Mouse (Mus musculus) testis, postnatal 14 days (tissue): ENCODE measurements around the gene Olfr715b.
"Not testable (repeated sequence)": the region's sequence is repeated elsewhere in the genome, so short reads cannot be mapped to it uniquely, and the experiment has no call there.

ENCODE experiments used
- DNase-seq: peaks from one replicate; pipeline ENCODE4 v3.0.0; 2021; ENCODE audit warnings: low spot score

Gene Olfr715b

DNA sequence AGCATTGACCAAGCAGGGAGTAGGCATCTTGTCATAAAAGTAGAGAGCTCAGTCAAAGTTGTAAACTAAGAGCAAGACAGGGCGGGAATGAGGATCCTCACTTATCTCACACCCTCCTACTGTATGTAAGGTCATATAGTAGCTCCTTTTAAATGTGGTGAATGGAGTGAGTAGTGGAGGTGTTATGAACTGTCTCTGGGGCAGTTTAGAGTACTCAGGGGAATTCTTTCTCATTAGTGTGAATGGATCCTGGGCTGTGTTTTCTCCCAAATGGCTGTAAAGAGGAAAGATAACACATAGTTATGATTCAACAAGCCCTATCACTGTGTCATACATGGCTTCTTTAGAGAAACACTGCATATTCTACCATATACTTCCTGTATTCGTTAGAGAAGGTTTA lies at the start of gene Olfr715b:
Gene Olfr715b (minus strand): TSS at position 101 of the 400 bp plus-strand sequence.
- not testable (repeated sequence) for DNase-seq

DNA sequence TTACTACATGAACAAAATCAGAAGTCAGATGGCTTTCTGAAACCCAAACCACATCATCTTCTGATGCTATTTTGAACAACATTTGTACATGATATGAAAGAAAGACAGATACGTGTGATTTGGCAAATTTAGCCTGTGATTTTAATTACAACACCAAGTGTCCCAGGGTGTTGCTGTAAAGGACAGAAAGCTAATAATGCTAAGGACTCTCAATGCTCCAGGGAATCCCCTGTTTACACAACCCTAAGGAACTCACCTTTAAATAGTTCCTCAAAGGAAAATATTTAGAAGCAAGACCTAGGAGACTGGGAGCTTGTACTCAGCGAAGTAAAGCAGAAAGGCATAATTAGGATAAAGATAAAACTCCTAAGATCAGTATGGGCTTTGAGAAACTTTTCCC lies 27.9 kb upstream of the Olfr715b start, which contains the start of gene Olfr716:
Gene Olfr716 (plus strand): TSS at position 301 of the 400 bp plus-strand sequence.
- DNase-seq = not testable (repeated sequence)

DNA sequence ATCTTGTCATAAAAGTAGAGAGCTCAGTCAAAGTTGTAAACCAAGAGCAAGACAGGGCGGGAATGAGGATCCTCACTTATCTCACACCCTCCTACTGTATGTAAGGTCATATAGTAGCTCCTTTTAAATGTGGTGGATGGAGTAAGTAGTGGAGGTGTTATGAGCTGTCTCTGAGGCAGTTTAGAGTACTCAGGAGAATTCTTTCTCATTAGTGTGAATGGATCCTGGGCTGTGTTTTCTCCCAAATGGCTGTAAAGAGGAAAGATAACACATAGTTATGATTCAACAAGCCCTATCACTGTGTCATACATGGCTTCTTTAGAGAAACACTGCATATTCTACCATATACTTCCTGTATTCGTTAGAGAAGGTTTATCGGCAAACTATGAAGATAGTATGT lies 20.8 kb upstream of the Olfr715b start, which contains the start of gene Olfr715:
Gene Olfr715 (minus strand): TSS at position 101 of the 400 bp plus-strand sequence.
- not testable (repeated sequence) for DNase-seq

DNA sequence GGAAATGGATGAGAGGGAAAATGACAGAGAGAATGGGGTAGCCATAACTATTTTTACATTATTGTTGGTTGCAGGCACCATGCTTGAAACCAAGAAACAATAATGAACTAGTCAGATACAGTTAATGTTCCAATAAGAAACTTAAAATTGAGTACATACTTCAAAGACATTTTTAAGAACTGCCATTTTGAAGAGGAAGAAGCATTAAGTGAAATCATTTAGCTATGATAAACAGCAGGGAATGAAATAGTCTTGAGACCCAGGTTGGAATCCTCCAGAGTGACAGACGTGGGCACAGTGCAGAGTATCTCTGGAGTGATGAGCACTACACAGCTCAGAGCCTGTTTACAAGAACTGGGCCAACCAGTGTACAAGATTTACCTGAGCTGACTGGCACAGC lies 17.2 kb downstream of the Olfr715b start, which contains the start of gene Olfr17:
Gene Olfr17 (plus strand): TSS at position 301 of the 400 bp plus-strand sequence.
- no peak for DNase-seq

DNA sequence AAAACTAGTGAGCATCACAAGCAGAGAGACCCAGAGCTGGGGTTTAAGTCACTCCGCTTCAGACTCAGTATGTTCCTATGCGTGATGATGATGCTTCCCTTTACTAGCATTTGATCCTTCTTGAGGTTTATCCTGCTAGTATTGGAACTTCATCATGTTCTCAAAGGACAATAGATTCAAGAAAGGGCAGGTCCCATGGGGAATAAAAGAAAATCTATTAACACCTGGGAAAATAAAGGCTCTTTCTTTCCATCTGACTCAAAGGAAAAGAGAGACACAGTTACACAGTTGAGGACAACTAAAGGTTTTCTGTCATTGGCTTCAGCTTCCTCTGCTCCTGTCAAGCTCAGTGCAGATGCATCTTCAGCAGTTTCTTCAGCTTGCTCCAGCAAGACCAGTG lies 39.5 kb downstream of the Olfr715b start, which contains the start of gene Olfr714:
Gene Olfr714 (plus strand): TSS at position 301 of the 400 bp plus-strand sequence.
- no peak for DNase-seq
